Mouse (Mus musculus) midbrain, embryonic 15.5 days (tissue): ENCODE results near the gene Olfr332. TPM values are rescaled to one million over a fixed set of nuclear protein-coding genes. Genes with fewer than 3 reads are reported as not detected.
"Not testable (repeated sequence)": the region's sequence is repeated elsewhere in the genome, so short reads cannot be mapped to it uniquely, and the experiment has no call there.

ENCODE experiments used
- ATAC-seq: fragments of 200-750 bp; cut with Nextera tagmentation; replicated peaks from 2 replicates; pipeline ENCODE4 v1.8.0; 2017; ENCODE audit warnings: moderate TSS enrichment
- H3K27ac ChIP-seq: fragments of 300-500 bp; sonication (generic); 2 replicates; pipeline ENCODE4 v1.5.1; 2015; ENCODE audit warnings: mild to moderate bottlenecking, inconsistent platforms
- H3K27me3 ChIP-seq: fragments of 300-500 bp; sonication (generic); replicated peaks from 2 replicates; pipeline ENCODE4 v1.6.1; 2015; ENCODE audit warnings: inconsistent platforms
- H3K36me3 ChIP-seq: fragments of 300-500 bp; sonication (generic); replicated peaks from 2 replicates; pipeline ENCODE4 v1.6.1; 2015; ENCODE audit warnings: inconsistent platforms
- H3K4me1 ChIP-seq: fragments of 300-500 bp; sonication (generic); 2 replicates; pipeline ENCODE4 v1.6.1; 2015; ENCODE audit warnings: inconsistent platforms
- H3K4me2 ChIP-seq: fragments of 300-500 bp; sonication (generic); 2 replicates; pipeline ENCODE4 v1.6.1; 2015; ENCODE audit warnings: inconsistent platforms, mild to moderate bottlenecking, moderate library complexity
- H3K4me3 ChIP-seq: fragments of 300-500 bp; sonication (generic); 2 replicates; pipeline ENCODE4 v1.5.1; 2015; ENCODE audit warnings: mild to moderate bottlenecking, inconsistent platforms
- H3K9ac ChIP-seq: fragments of 300-500 bp; sonication (generic); 2 replicates; pipeline ENCODE4 v1.6.1; 2015; ENCODE audit warnings: mild to moderate bottlenecking, inconsistent platforms
- H3K9me3 ChIP-seq: fragments of 300-500 bp; sonication (generic); 2 replicates; pipeline ENCODE4 v1.6.1; 2016; ENCODE audit warnings: inconsistent platforms
- WGBS: fragments of 180-500 bp; shearing (Covaris S2); methylation state at CpG from one replicate; pipeline ENCODE4 v1.1.7; 2015; ENCODE audit warnings: mixed read lengths; 5-methylcytosine and 5-hydroxymethylcytosine counted together
- polyA plus RNA-seq: library from polyadenylated mRNA; unstranded; fragments of >200 nt; fragmentation: Nextera tagmentation; extraction: Ambion mirVana; gene quantifications from 2 replicates; pipeline ENCODE4 v1.2.1, GENCODE M21; 2015

Gene Olfr332
- not detected in 2 replicates for polyA plus RNA-seq

- no peak for ATAC-seq
- 85% methylated on average over 2 of the region's 2 CpGs for WGBS
- Histone ChIP-seq H3K27me3 (no peaks in the 10 kb centered on the region), H3K9me3 (no peaks in the 10 kb centered on the region), H3K4me1 (no peaks in the 10 kb centered on the region), H3K4me2 (no peak within 1 kb of the TSS), H3K27ac (no peak within 1 kb of the TSS), H3K4me3 (no peak within 1 kb of the TSS), H3K9ac (no peak within 1 kb of the TSS), H3K36me3 (no peaks in the 10 kb centered on the region)
Observed at GRCm38 (mm10) chr11:58492455-58492854, at the start of gene Olfr332. Olfr332 (minus strand) TSS chr11:58492555.

GRCm38 (mm10) chr11:58534736-58535135 is 42.4 kb upstream of the Olfr332 start, which contains the start of gene Olfr330:
Olfr330 (minus strand) TSS chr11:58534836.
- not testable (repeated sequence) for H3K4me2 ChIP-seq, H3K27me3 ChIP-seq, H3K27ac ChIP-seq, H3K9ac ChIP-seq, H3K4me3 ChIP-seq, ATAC-seq, H3K4me1 ChIP-seq, H3K9me3 ChIP-seq, H3K36me3 ChIP-seq

- not testable (repeated sequence) for H3K27me3 ChIP-seq, H3K4me2 ChIP-seq, H3K27ac ChIP-seq, H3K36me3 ChIP-seq, H3K4me1 ChIP-seq, H3K9ac ChIP-seq, H3K9me3 ChIP-seq, ATAC-seq, H3K4me3 ChIP-seq
- WGBS, result 90% methylated on average over 7 of the region's 9 CpGs
Observed at GRCm38 (mm10) chr11:58519756-58520155, 27.4 kb upstream of the Olfr332 start.

GRCm38 (mm10) chr11:58518916-58519315 is 26.6 kb upstream of the Olfr332 start:
- H3K27me3 ChIP-seq, H3K9me3 ChIP-seq, H3K27ac ChIP-seq, H3K4me2 ChIP-seq, ATAC-seq, H3K4me1 ChIP-seq, H3K36me3 ChIP-seq, H3K4me3 ChIP-seq, H3K9ac ChIP-seq: not testable (repeated sequence)
- WGBS, result 96% methylated on average over 17 of the region's 18 CpGs

- not testable (repeated sequence) for H3K4me2 ChIP-seq, H3K4me1 ChIP-seq, H3K36me3 ChIP-seq, H3K9me3 ChIP-seq, H3K27me3 ChIP-seq, H3K27ac ChIP-seq, H3K4me3 ChIP-seq, H3K9ac ChIP-seq, ATAC-seq
- 87% methylated on average over 19 of the region's 19 CpGs for WGBS
Observed at GRCm38 (mm10) chr11:58509058-58509457, 16.7 kb upstream of the Olfr332 start.

GRCm38 (mm10) chr11:58502472-58502871 is 10.1 kb upstream of the Olfr332 start, which contains the start of gene Olfr331:
Olfr331 (minus strand) TSS chr11:58502572.
- H3K4me3 ChIP-seq, result not testable (repeated sequence)

GRCm38 (mm10) chr11:58499290-58499689 is 6.9 kb upstream of the Olfr332 start:
- no peaks in the 10 kb centered on the region for H3K36me3 ChIP-seq
- no peaks in the 10 kb centered on the region for H3K4me1 ChIP-seq
- no peaks in the 10 kb centered on the region for H3K27me3 ChIP-seq
- WGBS, result 51% methylated on average over 3 of the region's 3 CpGs
- no peak overlapping the region for H3K4me2 ChIP-seq
- H3K9me3 ChIP-seq, result no peaks in the 10 kb centered on the region
- H3K9ac ChIP-seq, result no peak overlapping the region
- no peak for ATAC-seq
- no peak overlapping the region for H3K27ac ChIP-seq
- no peak overlapping the region for H3K4me3 ChIP-seq

More at GRCm38 (mm10) chr11:58502472-58502871, 10.1 kb upstream of the Olfr332 start, which contains the start of gene Olfr331:
- not testable (repeated sequence) for H3K27ac ChIP-seq, H3K4me2 ChIP-seq, H3K4me1 ChIP-seq, H3K9me3 ChIP-seq, ATAC-seq, H3K9ac ChIP-seq, H3K27me3 ChIP-seq, H3K36me3 ChIP-seq

GRCm38 (mm10) chr11:58498761-58499160 is 6.4 kb upstream of the Olfr332 start:
- H3K4me3 ChIP-seq, result no peak overlapping the region
- no peak overlapping the region for H3K9ac ChIP-seq
- whole genome bisulfite sequencing, result 88% methylated on average over 9 of the region's 9 CpGs
- H3K4me2 ChIP-seq, result no peak overlapping the region
- no peaks in the 10 kb centered on the region for H3K9me3 ChIP-seq
- H3K27me3 ChIP-seq, result no peaks in the 10 kb centered on the region
- no peak for ATAC-seq
- H3K36me3 ChIP-seq, result no peaks in the 10 kb centered on the region
- H3K27ac ChIP-seq, result no peak overlapping the region
- no peaks in the 10 kb centered on the region for H3K4me1 ChIP-seq

- Histone ChIP-seq H3K4me3 (no peak within 1 kb of the TSS), H3K9ac (no peak within 1 kb of the TSS), H3K27me3 (no peaks in the 10 kb centered on the region), H3K36me3 (no peaks in the 10 kb centered on the region), H3K9me3 (no peaks in the 10 kb centered on the region), H3K4me1 (no peaks in the 10 kb centered on the region), H3K27ac (no peak within 1 kb of the TSS), H3K4me2 (no peak within 1 kb of the TSS)
- ATAC-seq, result no peak
Observed at GRCm38 (mm10) chr11:58462170-58462569, 30.2 kb downstream of the Olfr332 start, which contains the start of gene Olfr30. Olfr30 (minus strand) TSS chr11:58462270.

GRCm38 (mm10) chr11:58453592-58453991 is 38.8 kb downstream of the Olfr332 start:
- 75% methylated on average over 4 of the region's 4 CpGs for WGBS
- Histone ChIP-seq H3K27ac (no peak overlapping the region), H3K9ac (no peak overlapping the region), H3K36me3 (no peaks in the 10 kb centered on the region), H3K9me3 (no peaks in the 10 kb centered on the region), H3K4me1 (no peaks in the 10 kb centered on the region), H3K27me3 (no peaks in the 10 kb centered on the region), H3K4me3 (no peak overlapping the region), H3K4me2 (no peak overlapping the region)
- ATAC-seq, result no peak

GRCm38 (mm10) chr11:58452759-58453158 is 39.6 kb downstream of the Olfr332 start, which contains the start of gene Lypd9:
Lypd9 (minus strand) TSS chr11:58452923.
- no peak for ATAC-seq
- no peak within 1 kb of the TSS for H3K27ac ChIP-seq
- H3K4me2 ChIP-seq, result no peak within 1 kb of the TSS
- H3K4me3 ChIP-seq, result no peak within 1 kb of the TSS
- no peaks in the 10 kb centered on the region for H3K4me1 ChIP-seq
- H3K27me3 ChIP-seq, result no peaks in the 10 kb centered on the region
- no peaks in the 10 kb centered on the region for H3K9me3 ChIP-seq
- 96% methylated on average over 9 of the region's 9 CpGs for WGBS
- no peaks in the 10 kb centered on the region for H3K36me3 ChIP-seq
- no peak within 1 kb of the TSS for H3K9ac ChIP-seq
